Mouse (Mus musculus) forebrain, embryonic 12.5 days (tissue): ENCODE measurements at regions not wholly inside any gene's neighbourhood (a gene's known extent, or its start where the extent isn't known, plus 50 kb on each side); places are given as distances from the start of the nearest gene placed in this dataset.
A peak's percentile ranks its signal among the peaks of the same experiment; 100 is the strongest.
"Not testable (repeated sequence)": the region's sequence is repeated elsewhere in the genome, so short reads cannot be mapped to it uniquely, and the experiment has no call there.

Source experiments
- ATAC-seq: fragments of 200-750 bp; cut with Nextera tagmentation; 2 replicates; pipeline ENCODE4 v1.8.0; 2017; ENCODE audit warnings: moderate TSS enrichment; ENCODE audit not compliant: low FRiP score
- H3K27ac ChIP-seq: fragments of 300-500 bp; sonication (generic); 2 replicates; pipeline ENCODE4 v1.5.1; 2016; ENCODE audit warnings: mild to moderate bottlenecking
- H3K27me3 ChIP-seq: fragments of 300-500 bp; sonication (generic); 2 replicates; pipeline ENCODE4 v1.6.1; 2016; ENCODE audit warnings: mild to moderate bottlenecking
- H3K36me3 ChIP-seq: fragments of 300-500 bp; sonication (generic); replicated peaks from 2 replicates; pipeline ENCODE4 v1.6.1; 2016; ENCODE audit warnings: mild to moderate bottlenecking
- H3K4me1 ChIP-seq: fragments of 300-500 bp; sonication (generic); 2 replicates; pipeline ENCODE4 v1.6.1; 2016
- H3K4me2 ChIP-seq: fragments of 300-500 bp; sonication (generic); 2 replicates; pipeline ENCODE4 v1.6.1; 2016; ENCODE audit warnings: mild to moderate bottlenecking, moderate library complexity
- H3K4me3 ChIP-seq: fragments of 300-500 bp; sonication (generic); replicated peaks from 2 replicates; pipeline ENCODE4 v1.5.1; 2016; ENCODE audit warnings: mild to moderate bottlenecking
- H3K9ac ChIP-seq: fragments of 300-500 bp; sonication (generic); 2 replicates; pipeline ENCODE4 v1.6.1; 2016; ENCODE audit warnings: mild to moderate bottlenecking
- H3K9me3 ChIP-seq: fragments of 300-500 bp; sonication (generic); 2 replicates; pipeline ENCODE4 v1.6.1; 2016
- WGBS: fragments of 180-500 bp; shearing (Covaris S2); methylation state at CpG from one replicate; pipeline ENCODE4 v1.1.7; 2016; 5-methylcytosine and 5-hydroxymethylcytosine counted together

DNA sequence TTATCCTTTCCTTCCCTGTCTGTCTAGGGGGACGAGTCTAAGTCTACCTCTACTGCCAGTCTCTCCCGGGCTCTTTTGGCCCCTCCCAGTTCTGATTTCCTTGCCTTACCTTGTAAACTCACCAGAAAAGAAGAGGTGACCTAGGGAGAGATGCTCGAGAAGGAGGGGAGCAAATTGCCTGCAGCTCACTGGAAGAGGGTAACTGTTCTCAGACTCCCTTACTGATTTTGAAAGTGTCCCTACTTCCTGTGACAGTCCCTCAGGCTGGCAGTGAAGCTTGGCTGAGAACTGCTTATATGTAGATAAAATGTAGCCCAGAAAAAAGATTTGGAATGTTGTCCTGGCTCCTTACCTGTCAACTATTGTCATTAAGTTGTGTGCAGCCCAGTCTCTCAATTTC, 180.6 kb upstream of the Tab2 start:
- Histone ChIP-seq H3K4me2 (no peak overlapping the region), H3K9me3 (no peaks in the 10 kb centered on the region), H3K27me3 (0 out of 2 replicates have a peak, but pooled peaks cover 6% of the 10 kb centered on the region), H3K4me1 (peaks cover 13% of the 10 kb centered on the region), H3K9ac (no peak overlapping the region), H3K36me3 (no peaks in the 10 kb centered on the region), H3K27ac (no peak overlapping the region), H3K4me3 (no peak overlapping the region)
- no peak for ATAC-seq
- 89% methylated on average over 3 of the region's 3 CpGs for WGBS

DNA sequence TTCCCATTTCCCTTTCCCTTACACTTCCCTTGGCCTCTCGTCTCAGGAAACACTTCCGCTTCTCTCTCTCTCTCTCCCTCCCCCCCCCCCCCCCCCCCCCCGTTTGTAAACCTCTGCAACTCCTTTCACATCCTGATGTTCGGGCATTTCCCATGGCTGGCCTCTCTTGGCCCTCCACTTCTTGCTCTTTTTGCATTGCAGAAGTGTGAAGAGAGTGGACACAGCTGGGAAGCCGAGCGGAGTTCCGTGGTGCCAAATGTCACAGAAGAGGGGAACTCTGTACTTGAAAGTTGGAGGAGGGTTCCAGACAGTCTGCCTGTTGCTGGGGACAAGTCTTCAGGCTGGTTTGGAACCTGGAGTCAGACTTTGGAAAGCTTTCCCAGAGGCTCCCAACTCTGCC, 179.2 kb upstream of the Tab2 start:
- WGBS: 87% methylated on average over 5 of the region's 7 CpGs
- Histone ChIP-seq H3K9ac (no peak overlapping the region), H3K4me3 (no peak overlapping the region), H3K4me2 (no peak overlapping the region), H3K9me3 (no peaks in the 10 kb centered on the region), H3K36me3 (no peaks in the 10 kb centered on the region), H3K4me1 (peaks cover 13% of the 10 kb centered on the region), H3K27me3 (0 out of 2 replicates have a peak, but pooled peaks cover 6% of the 10 kb centered on the region), H3K27ac (no peak overlapping the region)
- no peak for ATAC-seq

DNA sequence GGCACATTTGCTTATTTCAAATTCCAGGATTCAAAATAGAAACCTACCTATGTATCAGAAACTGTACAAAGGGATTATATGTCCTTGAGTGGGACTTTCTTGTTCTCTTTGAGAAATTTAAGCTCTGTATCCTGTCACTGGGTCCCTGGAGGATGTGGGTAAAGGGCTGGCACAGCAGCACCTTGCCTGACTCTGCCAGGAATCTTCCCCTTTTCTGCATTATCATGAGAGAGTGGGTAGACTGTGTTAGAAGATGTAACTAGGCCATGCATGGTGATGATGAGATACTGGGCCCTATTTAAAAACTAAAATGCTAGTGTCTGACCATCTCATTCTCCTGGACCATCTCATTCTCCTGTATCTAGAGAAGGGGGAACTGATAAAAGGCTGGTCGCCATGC, 178.4 kb upstream of the Tab2 start:
- no peak for ATAC-seq
- Histone ChIP-seq H3K27me3 (0 out of 2 replicates have a peak, but pooled peaks cover 6% of the 10 kb centered on the region), H3K27ac (no peak overlapping the region), H3K4me2 (no peak overlapping the region), H3K4me3 (no peak overlapping the region), H3K36me3 (no peaks in the 10 kb centered on the region), H3K9me3 (no peaks in the 10 kb centered on the region), H3K9ac (no peak overlapping the region), H3K4me1 (peaks cover 13% of the 10 kb centered on the region)
- 100% methylated on average over 1 of the region's 1 CpGs for WGBS

DNA sequence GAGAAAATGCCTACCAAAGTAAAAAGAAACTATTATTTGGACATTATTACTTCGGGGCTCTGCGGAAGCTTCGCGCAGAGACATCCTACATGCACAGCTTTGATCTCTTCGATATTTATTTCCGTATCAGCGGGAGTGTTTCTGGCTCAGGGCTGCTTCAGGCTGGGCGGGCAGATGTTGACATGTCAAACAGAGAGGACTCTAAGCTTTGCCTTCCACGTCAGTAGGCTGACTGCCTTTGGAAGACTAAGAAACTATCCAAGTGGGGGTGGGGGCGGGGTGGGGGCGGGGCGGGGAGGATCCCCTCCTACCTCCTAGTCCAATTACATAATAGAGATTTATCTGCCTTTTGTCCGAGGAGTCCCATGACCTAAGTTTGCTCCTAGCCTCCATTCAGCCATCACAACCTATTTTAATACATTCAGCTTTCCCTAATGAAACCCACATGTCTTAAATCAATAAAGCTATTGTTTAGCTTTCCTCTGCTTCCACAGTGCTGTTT, 177.5 kb upstream of the Tab2 start:
- Histone ChIP-seq H3K36me3 (no peaks in the 10 kb centered on the region), H3K27ac (no peak overlapping the region), H3K4me2 (peak overlapping the region; percentile 34), H3K27me3 (0 out of 2 replicates have a peak, but pooled peaks cover 6% of the 10 kb centered on the region), H3K9ac (no peak overlapping the region), H3K4me1 (peaks cover 13% of the 10 kb centered on the region), H3K4me3 (no peak overlapping the region), H3K9me3 (no peaks in the 10 kb centered on the region)
- WGBS: 18% methylated on average over 13 of the region's 13 CpGs
- ATAC-seq: peak; percentile 68; the same call in 1 of the 2 replicates

DNA sequence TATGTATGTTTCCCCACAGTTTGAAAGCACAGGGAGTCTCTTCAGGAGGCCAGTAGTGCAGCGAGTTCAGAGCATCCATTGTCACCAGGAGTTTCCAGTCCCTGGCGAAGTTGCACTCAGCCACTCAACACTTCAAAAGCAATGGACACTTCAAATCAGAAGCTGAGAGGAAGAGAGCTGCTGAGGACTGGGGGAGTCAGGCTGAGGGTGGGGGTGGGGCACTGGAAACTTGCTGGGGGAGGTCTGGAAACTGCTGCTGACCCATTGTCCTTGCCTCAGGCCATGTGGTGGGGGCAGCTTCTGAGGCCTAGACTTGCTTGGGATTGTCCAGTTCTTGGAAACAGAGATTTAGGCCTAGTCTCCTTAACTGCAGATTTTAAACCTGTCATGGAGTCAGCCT, 176.8 kb upstream of the Tab2 start:
- no peak; the same call in 1 of the 2 replicates for ATAC-seq
- WGBS: 15% methylated on average over 2 of the region's 2 CpGs
- H3K27me3 ChIP-seq: 0 out of 2 replicates have a peak, but pooled peaks cover 6% of the 10 kb centered on the region
- no peak overlapping the region for H3K27ac ChIP-seq
- H3K4me3 ChIP-seq: no peak overlapping the region
- peaks cover 13% of the 10 kb centered on the region for H3K4me1 ChIP-seq
- H3K9ac ChIP-seq: no peak overlapping the region
- H3K36me3 ChIP-seq: no peaks in the 10 kb centered on the region
- H3K4me2 ChIP-seq: no peak overlapping the region
- H3K9me3 ChIP-seq: no peaks in the 10 kb centered on the region

DNA sequence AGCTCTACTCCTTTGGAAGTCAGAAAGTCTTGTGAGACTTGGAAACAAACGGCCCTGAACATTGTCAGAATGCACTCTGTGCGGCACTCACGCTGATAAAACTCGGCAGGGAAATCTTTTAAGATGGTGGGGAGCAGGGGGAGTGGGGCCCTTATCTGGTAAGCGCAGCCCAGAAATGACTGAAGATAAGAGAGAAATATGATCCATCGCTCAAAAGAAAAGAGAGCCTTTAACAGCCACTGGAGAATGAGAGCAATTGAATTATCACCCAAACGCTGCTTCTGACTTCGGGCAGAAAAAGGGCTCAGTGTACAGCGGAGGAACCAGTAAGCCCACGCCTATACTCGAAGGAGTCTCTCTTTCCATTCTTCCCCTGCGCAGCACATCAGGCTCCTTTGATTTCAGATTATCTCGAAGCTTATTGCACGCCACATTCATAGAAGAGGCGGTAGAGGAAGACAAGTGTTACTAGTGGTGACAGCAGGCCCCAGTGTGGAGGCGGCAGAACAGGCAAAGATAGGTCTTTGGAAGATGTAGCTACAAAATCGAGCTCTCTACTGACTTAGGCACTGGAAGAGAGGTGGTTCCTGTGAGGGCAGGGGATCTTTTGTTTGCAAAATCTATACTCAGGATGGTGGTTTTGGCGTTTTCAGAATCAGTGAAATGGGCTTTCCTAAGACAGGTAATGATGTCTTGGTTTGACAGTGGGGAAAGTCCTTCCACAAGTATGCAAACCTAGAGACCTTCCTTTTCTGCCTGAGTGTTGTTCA, 174.6 kb upstream of the Tab2 start:
- H3K9ac ChIP-seq: no peak overlapping the region
- H3K27me3 ChIP-seq: 0 out of 2 replicates have a peak, but pooled peaks cover 6% of the 10 kb centered on the region
- H3K36me3 ChIP-seq: no peaks in the 10 kb centered on the region
- 62% methylated on average over 18 of the region's 18 CpGs for WGBS
- H3K9me3 ChIP-seq: no peaks in the 10 kb centered on the region
- ATAC-seq: no peak
- H3K4me3 ChIP-seq: no peak overlapping the region
- no peak overlapping the region for H3K4me2 ChIP-seq
- H3K4me1 ChIP-seq: peaks cover 13% of the 10 kb centered on the region
- no peak overlapping the region for H3K27ac ChIP-seq

DNA sequence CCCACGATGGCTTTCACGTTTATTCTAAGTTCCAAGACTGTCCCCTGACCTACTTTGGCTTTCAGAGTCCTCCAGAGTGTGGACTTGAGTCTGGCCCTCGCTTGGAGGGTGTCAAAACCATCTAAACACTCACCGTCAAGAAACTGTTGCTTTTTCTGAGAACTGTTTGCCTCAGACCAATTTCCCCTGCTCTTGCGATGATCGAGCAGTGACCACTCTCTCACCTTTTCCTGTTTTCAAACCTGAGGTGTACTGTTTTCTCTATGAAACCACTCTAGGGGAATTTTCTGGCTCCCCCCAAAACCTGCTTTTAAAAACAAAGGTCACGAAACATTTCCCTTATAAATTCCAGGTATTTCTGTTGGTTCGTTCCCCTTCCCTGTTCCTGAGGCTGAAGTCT, 174.0 kb upstream of the Tab2 start:
- Histone ChIP-seq H3K27me3 (0 out of 2 replicates have a peak, but pooled peaks cover 2% of the 10 kb centered on the region), H3K4me2 (no peak overlapping the region), H3K4me1 (peaks cover 13% of the 10 kb centered on the region), H3K9ac (no peak overlapping the region), H3K36me3 (no peaks in the 10 kb centered on the region), H3K4me3 (no peak overlapping the region), H3K27ac (no peak overlapping the region), H3K9me3 (no peaks in the 10 kb centered on the region)
- no peak for ATAC-seq
- WGBS: 80% methylated on average over 8 of the region's 8 CpGs

DNA sequence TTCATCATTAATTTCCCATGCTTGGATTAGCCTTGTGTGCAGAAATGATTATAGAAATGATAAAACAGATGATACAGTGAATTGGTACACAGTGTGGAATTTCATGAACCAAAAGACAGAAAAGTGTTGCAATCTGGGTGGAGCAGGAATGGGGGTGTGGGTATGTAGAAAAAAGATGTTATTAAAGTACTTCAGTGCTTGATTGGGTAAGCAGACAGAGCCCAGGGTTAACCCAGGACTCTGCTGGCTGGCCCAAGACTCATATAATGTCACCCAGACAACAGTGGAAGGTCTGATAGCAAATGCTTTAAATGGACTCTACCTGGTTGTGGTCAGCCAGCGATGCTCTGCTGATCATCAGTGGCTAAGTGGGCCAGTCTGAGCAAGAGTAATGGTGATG, 168.1 kb upstream of the Tab2 start:
- WGBS: 97% methylated on average over 1 of the region's 1 CpGs
- no peaks in the 10 kb centered on the region for H3K9me3 ChIP-seq
- H3K27me3 ChIP-seq: no peaks in the 10 kb centered on the region
- H3K4me3 ChIP-seq: no peak overlapping the region
- ATAC-seq: no peak
- H3K36me3 ChIP-seq: no peaks in the 10 kb centered on the region
- no peak overlapping the region for H3K4me2 ChIP-seq
- H3K4me1 ChIP-seq: peaks cover 3% of the 10 kb centered on the region; the same call in 1 of the 2 replicates
- H3K9ac ChIP-seq: no peak overlapping the region
- no peak overlapping the region for H3K27ac ChIP-seq

- no peak overlapping the region for H3K4me3 ChIP-seq
- H3K4me1 ChIP-seq: peaks cover 3% of the 10 kb centered on the region; the same call in 1 of the 2 replicates
- H3K27me3 ChIP-seq: no peaks in the 10 kb centered on the region
- H3K27ac ChIP-seq: no peak overlapping the region
- H3K36me3 ChIP-seq: no peaks in the 10 kb centered on the region
- H3K9me3 ChIP-seq: no peaks in the 10 kb centered on the region
- no peak overlapping the region for H3K9ac ChIP-seq
- no peak overlapping the region for H3K4me2 ChIP-seq
- ATAC-seq: no peak
- WGBS: 66% methylated on average over 4 of the region's 4 CpGs
Measured at GRCm38 (mm10) chr10:8121895-8122294, 165.9 kb upstream of the Tab2 start.

DNA sequence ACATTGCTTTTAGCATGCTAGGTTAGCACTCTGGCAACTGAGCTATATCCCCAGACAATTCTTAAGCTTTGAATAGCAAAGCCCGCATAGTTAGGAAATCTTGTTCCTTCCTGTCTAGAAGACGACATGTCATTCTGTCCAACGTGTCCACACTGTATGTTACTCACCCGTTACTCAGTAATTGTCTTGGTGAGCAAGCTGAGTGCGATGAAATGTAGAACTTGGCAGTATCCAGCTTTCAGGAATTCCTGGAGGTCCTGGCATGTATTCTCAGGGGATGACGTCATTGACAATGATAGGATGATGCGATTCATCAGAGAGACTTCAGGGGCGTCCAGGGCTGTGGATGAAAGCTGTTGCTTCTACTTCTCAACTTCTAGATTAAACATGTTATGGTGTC, 160.8 kb upstream of the Tab2 start:
- Histone ChIP-seq H3K9me3 (no peaks in the 10 kb centered on the region), H3K4me1 (no peaks in the 10 kb centered on the region), H3K4me3 (no peak overlapping the region), H3K27me3 (no peaks in the 10 kb centered on the region), H3K9ac (no peak overlapping the region), H3K4me2 (no peak overlapping the region), H3K27ac (no peak overlapping the region), H3K36me3 (no peaks in the 10 kb centered on the region)
- WGBS: 86% methylated on average over 8 of the region's 8 CpGs
- no peak for ATAC-seq

DNA sequence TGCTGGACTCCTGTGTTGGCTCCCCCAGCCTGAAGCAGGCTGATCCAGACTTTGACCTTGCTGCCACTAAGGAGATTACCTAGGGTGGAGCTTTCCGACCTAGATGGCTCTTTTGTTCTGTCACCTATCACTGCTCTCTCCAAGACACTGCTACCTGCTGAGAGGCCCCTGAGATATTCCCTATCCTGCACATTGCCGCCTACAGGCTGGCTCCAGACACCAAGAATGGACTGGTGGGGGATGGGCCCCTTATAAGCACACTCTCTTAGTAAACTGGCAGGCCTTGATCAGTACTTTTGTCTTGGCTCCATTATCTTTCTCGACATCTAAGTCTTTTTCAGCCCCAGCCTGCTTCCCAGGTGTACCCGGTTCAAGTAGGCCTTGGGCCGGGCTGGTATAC, 158.9 kb upstream of the Tab2 start:
- ATAC-seq, H3K27me3 ChIP-seq, H3K36me3 ChIP-seq, H3K9ac ChIP-seq, H3K4me2 ChIP-seq, H3K27ac ChIP-seq, H3K9me3 ChIP-seq, H3K4me1 ChIP-seq, H3K4me3 ChIP-seq: not testable (repeated sequence)
- WGBS: 51% methylated on average over 5 of the region's 5 CpGs

GRCm38 (mm10) chr10:8114530-8114929, 158.5 kb upstream of the Tab2 start:
- no peaks in the 10 kb centered on the region for H3K4me1 ChIP-seq
- H3K9ac ChIP-seq: no peak overlapping the region
- H3K27ac ChIP-seq: no peak overlapping the region
- no peak overlapping the region for H3K4me2 ChIP-seq
- no peaks in the 10 kb centered on the region for H3K36me3 ChIP-seq
- no peaks in the 10 kb centered on the region for H3K9me3 ChIP-seq
- H3K4me3 ChIP-seq: no peak overlapping the region
- no peaks in the 10 kb centered on the region for H3K27me3 ChIP-seq
- ATAC-seq: no peak
- 50% methylated on average over 3 of the region's 3 CpGs for WGBS

DNA sequence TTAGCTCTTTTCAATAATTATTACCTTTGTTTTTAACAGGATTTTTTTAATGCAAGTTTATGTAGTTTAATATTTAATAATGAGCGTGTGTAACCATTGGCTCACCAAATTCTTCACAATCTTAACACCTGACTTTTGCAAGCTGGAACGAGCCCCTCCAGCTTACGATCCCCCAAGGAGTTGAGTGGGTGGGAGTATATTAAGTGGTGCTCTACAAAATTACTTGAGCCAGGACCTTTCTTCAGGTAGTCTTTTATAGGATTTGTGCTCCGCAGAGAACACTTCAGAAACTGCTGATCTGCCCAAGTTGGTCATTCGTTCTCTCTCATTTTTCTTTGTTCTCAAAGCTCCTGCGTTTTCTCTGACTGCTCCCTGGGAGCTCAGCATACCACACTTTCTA, 144.5 kb upstream of the Tab2 start:
- no peak overlapping the region for H3K4me2 ChIP-seq
- no peak for ATAC-seq
- H3K4me1 ChIP-seq: peaks cover 3% of the 10 kb centered on the region
- H3K9me3 ChIP-seq: peaks cover 7% of the 10 kb centered on the region; the same call in 1 of the 2 replicates
- no peak overlapping the region for H3K9ac ChIP-seq
- no peaks in the 10 kb centered on the region for H3K36me3 ChIP-seq
- no peak overlapping the region for H3K27ac ChIP-seq
- H3K4me3 ChIP-seq: no peak overlapping the region
- 91% methylated on average over 6 of the region's 6 CpGs for WGBS
- H3K27me3 ChIP-seq: no peaks in the 10 kb centered on the region; the same call in 1 of the 2 replicates
